In genomic region chr4:150625951-150626732, GRCm38 (mm10) we compare ENCODE assay signal across 8 mouse cellular contexts. TPM values are rescaled to one million over a fixed set of nuclear protein-coding genes. Genes with fewer than 3 reads are reported as not detected.
DNase-seq lines count a peak whose midpoint lies in the region; ATAC-seq and TF ChIP-seq lines count a peak whose summit lies in the region.

No protein-coding gene starts in this region.

- no peak for TF ChIP-seq POLR2A in bone marrow macrophage, adult 2 months (IDR thresholded peaks at IDR 0.05; ENCODE audit: borderline replicate concordance, low read depth, low read length)

- H3K27ac ChIP-seq in bone marrow macrophage, adult 2 months (ENCODE audit: insufficient read depth, low read depth, low read length) = no peak overlapping the region

- TF ChIP-seq CTCF in bone marrow macrophage, adult 2 months (IDR thresholded peaks at IDR 0.05; ENCODE audit: low read depth, low read length) = peak; percentile 85

- peak; percentile 72 for DNase-seq in gastrocnemius, adult 18-20 months (ENCODE audit: low spot score)
- no peak for DNase-seq in gastrocnemius, postnatal 25 days
- DNase-seq in CD4-positive helper T cell, adult 2 months (ENCODE audit: low read depth, low spot score) = peak; percentile 66
- DNase-seq in kidney, postnatal 25 days = peak; percentile 76 to 82
- peak; percentile 74 to 93 for DNase-seq in spleen, postnatal 4 days (ENCODE audit: low spot score in 2 of 2)

- ATAC-seq in frontal cortex, adult (ENCODE audit: low TSS enrichment) = 0 out of 2 replicates have a peak, but pooled peaks have one; percentile 14
- ATAC-seq in megakaryocyte progenitor cell, adult 5-6 weeks (replicated peaks; ENCODE audit: poor library complexity) = peak; percentile 90

- H3K4me3 ChIP-seq in bone marrow macrophage, adult 2 months (ENCODE audit: insufficient read depth, low read length) = no peak overlapping the region

- no peaks in the 10 kb centered on the region for H3K4me1 ChIP-seq in bone marrow macrophage, adult 2 months (ENCODE audit: control insufficient read depth, insufficient read depth, low read length)

RNA-seq across cellular contexts. Expression of gene Slc45a1, which starts 25.8 kb away (rescaled TPM):
- total RNA-seq in gastrocnemius, adult 18-20 months (2021) = not detected
- total RNA-seq in gastrocnemius, postnatal 25 days (2021) = not detected
- 0.21 TPM in 1 of 2 replicates, not detected in the other for polyA plus RNA-seq in bone marrow macrophage, adult 2 months (2012; ENCODE audit: insufficient read depth, insufficient read length, missing spikeins)
- not detected in 2 replicates for total RNA-seq in megakaryocyte progenitor cell, adult 5-6 weeks (2015)
- not detected in 2 replicates for total RNA-seq in megakaryocyte progenitor cell, adult 5-6 weeks (2017)
